Mouse (Mus musculus): ENCODE results near the gene Krt33b. TPM values are rescaled to one million over a fixed set of nuclear protein-coding genes. Genes with fewer than 3 reads are reported as not detected.

Gene Krt33b
- polyA plus RNA-seq, 1 experiment from 2014 or later = not detected

DNA sequence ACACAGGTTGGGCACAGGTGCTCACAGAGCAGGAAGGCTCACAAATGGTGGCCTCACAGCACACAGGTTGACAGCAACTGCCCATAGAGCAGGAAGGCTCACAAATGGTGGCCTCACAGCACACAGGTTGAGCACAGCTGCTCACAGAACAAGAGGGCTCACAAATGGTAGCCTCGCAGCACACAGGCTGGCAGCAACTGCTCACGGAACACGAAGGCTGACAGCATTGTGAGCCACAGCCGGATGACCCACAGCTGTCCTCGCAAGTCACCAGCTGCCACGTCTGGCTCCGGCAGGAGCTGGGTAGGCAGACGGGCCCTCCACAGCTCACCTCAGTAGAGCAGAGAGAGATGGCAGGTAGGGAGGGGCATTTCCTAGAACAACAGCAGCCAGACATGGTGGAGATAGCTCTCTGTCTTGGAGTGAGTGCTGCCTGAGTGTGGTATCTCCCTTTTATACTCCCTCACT lies 43.5 kb downstream of the Krt33b start, which contains the start of gene Krtap16-1:
TSS of gene Krtap16-1 (minus strand) at position 418 of the 468 bp plus-strand sequence.
- Histone ChIP-seq H3K4me3 (no peak within 1 kb of the TSS), H3K4me1 (no peaks in the 10 kb centered on the region), H3K27me3 (replicated peaks; ENCODE audit: low read depth, poor library complexity, severe bottlenecking) (no peaks in the 10 kb centered on the region), H3K36me3 (replicated peaks) (no peaks in the 10 kb centered on the region), H3K27ac (replicated peaks) (no peak within 1 kb of the TSS), H3K9me3 (no peaks in the 10 kb centered on the region)
- no peak for DNase-seq (ENCODE audit: low spot score)
- 91% methylated on average over 8 of the region's 8 CpGs for WGBS

GRCm38 (mm10) chr11:99985291-99986092 lies 44.2 kb downstream of the Krt33b start:
- Histone ChIP-seq H3K36me3 (replicated peaks) (no peaks in the 10 kb centered on the region), H3K4me1 (no peaks in the 10 kb centered on the region), H3K27ac (replicated peaks) (no peak overlapping the region), H3K9me3 (no peaks in the 10 kb centered on the region), H3K27me3 (replicated peaks; ENCODE audit: low read depth, poor library complexity, severe bottlenecking) (no peaks in the 10 kb centered on the region), H3K4me3 (no peak overlapping the region)
- 90% methylated on average over 20 of the region's 20 CpGs for WGBS
- DNase-seq (ENCODE audit: low spot score) = no peak

GRCm38 (mm10) chr11:99983442-99983841 lies 46.2 kb downstream of the Krt33b start:
- H3K27ac ChIP-seq (replicated peaks) = no peak overlapping the region
- H3K27me3 ChIP-seq (replicated peaks; ENCODE audit: low read depth, poor library complexity, severe bottlenecking) = no peaks in the 10 kb centered on the region
- 86% methylated on average over 1 of the region's 1 CpGs for WGBS
- no peaks in the 10 kb centered on the region for H3K36me3 ChIP-seq (replicated peaks)
- DNase-seq (ENCODE audit: low spot score) = no peak
- H3K4me3 ChIP-seq = no peak overlapping the region
- H3K9me3 ChIP-seq = no peaks in the 10 kb centered on the region
- no peaks in the 10 kb centered on the region for H3K4me1 ChIP-seq

- no peaks in the 10 kb centered on the region for H3K27me3 ChIP-seq (replicated peaks; ENCODE audit: low read depth, poor library complexity, severe bottlenecking)
- no peaks in the 10 kb centered on the region for H3K36me3 ChIP-seq (replicated peaks)
- no peak for DNase-seq (ENCODE audit: low spot score)
- H3K4me1 ChIP-seq = no peaks in the 10 kb centered on the region
- WGBS = 90% methylated on average over 9 of the region's 9 CpGs
- H3K4me3 ChIP-seq = no peak overlapping the region
- H3K9me3 ChIP-seq = no peaks in the 10 kb centered on the region
- no peak overlapping the region for H3K27ac ChIP-seq (replicated peaks)
Observed at GRCm38 (mm10) chr11:99982731-99983130, 46.9 kb downstream of the Krt33b start.

GRCm38 (mm10) chr11:99978953-99979352 lies 50.7 kb downstream of the Krt33b start, which contains the start of gene Krtap29-1:
Gene Krtap29-1 (minus strand): TSS chr11:99979053.
- no peak within 1 kb of the TSS for H3K27ac ChIP-seq (replicated peaks)
- no peaks in the 10 kb centered on the region for H3K9me3 ChIP-seq
- no peak within 1 kb of the TSS for H3K4me3 ChIP-seq
- WGBS = 81% methylated on average over 5 of the region's 5 CpGs
- no peaks in the 10 kb centered on the region for H3K36me3 ChIP-seq (replicated peaks)
- DNase-seq (ENCODE audit: low spot score) = no peak
- H3K4me1 ChIP-seq = no peaks in the 10 kb centered on the region
- H3K27me3 ChIP-seq (replicated peaks; ENCODE audit: low read depth, poor library complexity, severe bottlenecking) = no peaks in the 10 kb centered on the region

Other genes starting within 250 kb of the Krt33b start
- not detected in 2 replicates for gene Krtap4-8, start 249.2 kb downstream of the Krt33b start, polyA plus RNA-seq (2016; fragmentation: Nextera tagmentation; extraction: Ambion mirVana)
- not detected in 2 replicates for gene Krtap4-9, start 244.7 kb downstream of the Krt33b start, polyA plus RNA-seq (2016; fragmentation: Nextera tagmentation; extraction: Ambion mirVana)
- not detected in 2 replicates for gene Gm11596, start 236.4 kb downstream of the Krt33b start, polyA plus RNA-seq (2016; fragmentation: Nextera tagmentation; extraction: Ambion mirVana)
- gene Gm11569, start 230.9 kb downstream of the Krt33b start, polyA plus RNA-seq (2016; fragmentation: Nextera tagmentation; extraction: Ambion mirVana) = not detected in 2 replicates
- gene Gm11554, start 225.4 kb downstream of the Krt33b start, polyA plus RNA-seq (2016; fragmentation: Nextera tagmentation; extraction: Ambion mirVana) = not detected in 2 replicates
- not detected in 2 replicates for gene Krtap4-13, start 220.0 kb downstream of the Krt33b start, polyA plus RNA-seq (2016; fragmentation: Nextera tagmentation; extraction: Ambion mirVana)
- not detected in 2 replicates for gene Gm11564, start 214.2 kb downstream of the Krt33b start, polyA plus RNA-seq (2016; fragmentation: Nextera tagmentation; extraction: Ambion mirVana)
- gene 2300003K06Rik, start 191.8 kb downstream of the Krt33b start, polyA plus RNA-seq (2016; fragmentation: Nextera tagmentation; extraction: Ambion mirVana) = not detected in 2 replicates
- gene Krtap4-16, start 178.3 kb downstream of the Krt33b start, polyA plus RNA-seq (2016; fragmentation: Nextera tagmentation; extraction: Ambion mirVana) = not detected in 2 replicates
- gene Gm11568, start 172.0 kb downstream of the Krt33b start, polyA plus RNA-seq (2016; fragmentation: Nextera tagmentation; extraction: Ambion mirVana) = not detected in 2 replicates
- not detected in 2 replicates for gene Gm11559, start 165.4 kb downstream of the Krt33b start, polyA plus RNA-seq (2016; fragmentation: Nextera tagmentation; extraction: Ambion mirVana)
- gene Krtap9-1, start 156.5 kb downstream of the Krt33b start, polyA plus RNA-seq (2016; fragmentation: Nextera tagmentation; extraction: Ambion mirVana) = not detected in 2 replicates
- gene Gm11567, start 150.7 kb downstream of the Krt33b start, polyA plus RNA-seq (2016; fragmentation: Nextera tagmentation; extraction: Ambion mirVana) = not detected in 2 replicates
- gene Krtap31-1, start 121.9 kb downstream of the Krt33b start, polyA plus RNA-seq (2016; fragmentation: Nextera tagmentation; extraction: Ambion mirVana) = not detected in 2 replicates
- not detected in 2 replicates for gene Gm11565, start 115.1 kb downstream of the Krt33b start, polyA plus RNA-seq (2016; fragmentation: Nextera tagmentation; extraction: Ambion mirVana)
- not detected in 2 replicates for gene Krtap31-2, start 93.6 kb downstream of the Krt33b start, polyA plus RNA-seq (2016; fragmentation: Nextera tagmentation; extraction: Ambion mirVana)
- gene Krtap9-5, start 81.4 kb downstream of the Krt33b start, polyA plus RNA-seq (2016; fragmentation: Nextera tagmentation; extraction: Ambion mirVana) = not detected in 2 replicates
- not detected in 2 replicates for gene Krtap29-1, start 50.8 kb downstream of the Krt33b start, polyA plus RNA-seq (2016; fragmentation: Nextera tagmentation; extraction: Ambion mirVana)
- not detected in 2 replicates for gene Krtap16-1, start 43.3 kb downstream of the Krt33b start, polyA plus RNA-seq (2016; fragmentation: Nextera tagmentation; extraction: Ambion mirVana)
- gene Krtap17-1, start 35.9 kb downstream of the Krt33b start, polyA plus RNA-seq (2016; fragmentation: Nextera tagmentation; extraction: Ambion mirVana) = not detected in 2 replicates
- gene Krt33a, start 13.7 kb downstream of the Krt33b start, polyA plus RNA-seq (2016; fragmentation: Nextera tagmentation; extraction: Ambion mirVana) = not detected in 2 replicates
- gene Krt34, start 11.7 kb upstream of the Krt33b start, polyA plus RNA-seq (2016; fragmentation: Nextera tagmentation; extraction: Ambion mirVana) = not detected in 2 replicates
- gene Krt31, start 20.7 kb upstream of the Krt33b start, polyA plus RNA-seq (2016; fragmentation: Nextera tagmentation; extraction: Ambion mirVana) = not detected in 2 replicates
- not detected in 2 replicates for gene Krt32, start 58.4 kb upstream of the Krt33b start, polyA plus RNA-seq (2016; fragmentation: Nextera tagmentation; extraction: Ambion mirVana)
- not detected in 2 replicates for gene Krt35, start 66.4 kb upstream of the Krt33b start, polyA plus RNA-seq (2016; fragmentation: Nextera tagmentation; extraction: Ambion mirVana)
- gene Krt36, start 75.8 kb upstream of the Krt33b start, polyA plus RNA-seq (2016; fragmentation: Nextera tagmentation; extraction: Ambion mirVana) = 0.09 TPM in 1 of 2 replicates, not detected in the other
- gene Krt13, start 91.7 kb upstream of the Krt33b start, polyA plus RNA-seq (2016; fragmentation: Nextera tagmentation; extraction: Ambion mirVana) = not detected in 2 replicates
- 2.8 and 8.6 TPM in 2 replicates for gene Krt15, start 106.1 kb upstream of the Krt33b start, polyA plus RNA-seq (2016; fragmentation: Nextera tagmentation; extraction: Ambion mirVana)
- 16.1 and 18.2 TPM in 2 replicates for gene Krt19, start 118.8 kb upstream of the Krt33b start, polyA plus RNA-seq (2016; fragmentation: Nextera tagmentation; extraction: Ambion mirVana)
- not detected in 2 replicates for gene Krt9, start 163.4 kb upstream of the Krt33b start, polyA plus RNA-seq (2016; fragmentation: Nextera tagmentation; extraction: Ambion mirVana)
- gene Krt14, start 177.7 kb upstream of the Krt33b start, polyA plus RNA-seq (2016; fragmentation: Nextera tagmentation; extraction: Ambion mirVana) = 12.0 and 16.1 TPM in 2 replicates
- not detected in 2 replicates for gene Krt16, start 219.0 kb upstream of the Krt33b start, polyA plus RNA-seq (2016; fragmentation: Nextera tagmentation; extraction: Ambion mirVana)
- gene Krt17, start 231.2 kb upstream of the Krt33b start, polyA plus RNA-seq (2016; fragmentation: Nextera tagmentation; extraction: Ambion mirVana) = 0.28 and 0.67 TPM in 2 replicates
- gene Krt42, start 240.0 kb upstream of the Krt33b start, polyA plus RNA-seq (2016; fragmentation: Nextera tagmentation; extraction: Ambion mirVana) = not detected in 2 replicates